Mouse (Mus musculus) mature B cell (primary cell): Measurements from ENCODE around the gene Flnb.

Experiments
- in situ Hi-C: fragments of 300-500 bp; cut with MboI; formaldehyde crosslinking; loops from 2 replicates; pipeline ENCODE4 v1.14.3; 2019

Flnb gene

GRCm38 (mm10) chr14:7817770-7818462 is at the start of gene Flnb:
Flnb (plus strand) TSS chr14:7817957.
- in situ Hi-C loops: no loop called here

GRCm38 (mm10) chr14:7773714-7774389 is 43.9 kb upstream of the Flnb start:
- in situ Hi-C loops: no loop called here

DNA sequence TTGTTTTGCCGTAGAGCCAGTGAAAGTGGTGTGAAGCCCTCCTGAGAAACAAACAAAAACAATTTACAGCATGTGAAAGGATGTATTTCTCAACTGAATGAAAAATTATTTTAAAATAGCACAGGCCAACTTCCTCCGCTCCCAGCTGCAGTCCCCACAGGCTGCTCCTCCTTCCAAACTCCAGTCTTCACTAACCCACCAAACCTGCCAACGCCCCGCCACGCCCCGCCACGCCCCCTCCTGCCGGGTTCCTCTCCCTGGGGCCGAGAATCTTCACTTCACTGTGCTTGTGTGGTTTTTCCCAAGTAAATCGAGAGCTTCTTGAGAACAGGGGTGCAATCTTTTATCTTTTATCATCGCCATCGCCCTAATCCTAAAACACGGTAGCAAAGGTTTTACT is 31.7 kb upstream of the Flnb start:
- in situ Hi-C loops: no loop called here

DNA sequence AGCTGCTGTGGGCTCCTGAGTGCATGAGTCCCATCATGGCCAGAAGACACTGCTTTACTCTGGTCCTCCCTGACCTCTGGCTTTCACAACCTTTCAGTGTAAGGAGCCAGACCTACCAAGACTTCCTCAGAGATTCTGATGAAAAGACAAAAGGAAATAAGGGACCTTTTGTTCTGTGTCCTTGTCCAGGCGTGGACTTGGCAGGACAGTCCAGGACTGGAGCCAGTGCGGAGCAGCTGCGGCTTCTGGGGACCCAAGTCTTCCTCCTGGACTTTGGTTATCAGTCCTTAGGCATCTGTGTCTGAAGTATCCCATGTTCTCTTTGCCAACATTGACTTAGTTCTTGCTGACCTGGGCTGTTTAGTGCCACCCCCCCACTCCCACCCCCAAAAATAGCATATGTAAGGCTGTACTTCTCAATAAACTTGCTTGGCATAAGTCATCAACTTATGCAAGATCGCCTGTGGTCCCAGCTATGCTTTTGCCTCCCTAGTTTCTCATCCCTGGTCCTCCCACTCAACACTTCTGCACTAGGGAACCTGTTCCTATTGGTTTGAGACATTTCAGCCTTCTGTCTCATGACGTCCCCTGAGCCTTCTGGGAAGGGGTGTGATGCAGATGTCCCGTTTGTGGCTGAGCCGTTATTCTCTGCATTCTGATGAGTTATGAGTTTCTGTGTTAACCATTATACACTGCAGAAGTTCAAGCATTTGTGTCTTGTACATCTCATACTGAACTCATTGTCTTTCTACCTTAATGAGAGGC is 28.3 kb upstream of the Flnb start:
- in situ Hi-C loops: no loop called here

DNA sequence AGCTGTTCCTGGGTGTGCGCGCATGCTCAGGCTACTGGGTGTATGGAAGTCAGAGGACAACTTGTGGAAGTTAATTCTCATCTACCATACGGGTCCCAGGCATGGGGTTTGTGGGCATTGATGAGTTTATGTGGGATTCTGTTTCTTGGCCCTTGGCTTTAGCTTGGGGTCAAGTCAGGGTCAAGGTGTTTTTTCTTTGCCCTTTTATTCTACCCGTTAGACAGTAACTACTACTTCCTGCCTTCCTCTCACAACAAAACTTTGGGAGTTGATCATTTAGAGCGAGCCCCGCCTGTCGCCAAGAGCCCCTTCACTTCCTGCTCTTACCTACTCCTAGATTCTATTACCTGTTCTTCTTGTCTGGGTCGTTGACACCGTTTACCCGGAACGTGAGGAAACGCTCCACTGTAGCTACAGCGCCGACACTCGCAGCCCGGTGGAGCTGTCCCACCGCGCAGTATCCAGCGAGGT is 26.7 kb upstream of the Flnb start:
- in situ Hi-C loops: no loop called here

- in situ Hi-C loops: no loop called here
These were observed 26.1 kb upstream of the Flnb start, which contains the start of gene Gm26661 for GRCm38 (mm10) chr14:7791532-7792159. Gm26661 (plus strand) TSS chr14:7791587.

- in situ Hi-C loops: no loop called here
These were observed 21.8 kb upstream of the Flnb start for GRCm38 (mm10) chr14:7795961-7796360.

- in situ Hi-C loops: no loop called here
These were observed 17.1 kb upstream of the Flnb start for GRCm38 (mm10) chr14:7800611-7801010.

- in situ Hi-C loops: no loop called here
These were observed 15.9 kb upstream of the Flnb start for GRCm38 (mm10) chr14:7801831-7802230.

GRCm38 (mm10) chr14:7803874-7804557 is 13.7 kb upstream of the Flnb start:
- in situ Hi-C loops: no loop called here

- in situ Hi-C loops: no loop called here
These were observed 13.2 kb upstream of the Flnb start for GRCm38 (mm10) chr14:7804558-7804905.

GRCm38 (mm10) chr14:7807711-7808110 is 10.0 kb upstream of the Flnb start:
- in situ Hi-C loops: no loop called here

DNA sequence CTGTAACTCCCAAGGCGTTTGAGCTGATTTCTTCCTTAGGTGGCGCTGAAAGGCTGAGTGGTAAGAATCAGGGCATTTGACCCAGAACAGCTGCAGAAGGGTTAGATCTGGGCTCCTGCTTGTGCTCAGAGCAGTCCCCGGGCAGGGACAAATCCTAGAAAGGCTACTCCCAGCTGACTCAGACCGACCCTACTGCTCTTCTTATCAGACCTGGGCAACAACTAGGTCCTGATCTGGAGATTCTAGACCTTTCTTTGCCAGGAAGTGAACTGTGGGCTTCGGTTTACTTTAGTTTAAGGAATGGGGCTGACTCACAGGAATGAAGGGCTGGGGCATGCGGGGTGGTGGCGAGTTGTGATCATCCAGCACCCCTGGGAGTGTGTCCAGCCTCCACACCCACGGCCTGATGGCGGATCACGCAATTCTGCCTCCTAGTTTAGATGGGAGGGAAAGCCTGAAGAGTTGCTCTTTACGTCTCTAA is 9.2 kb upstream of the Flnb start:
- in situ Hi-C loops: no loop called here

GRCm38 (mm10) chr14:7809043-7809955 is 8.5 kb upstream of the Flnb start:
- in situ Hi-C loops: no loop called here

GRCm38 (mm10) chr14:7818463-7819121 is 835 bp downstream of the Flnb start:
- in situ Hi-C loops: no loop called here

- in situ Hi-C loops: no loop called here
These were observed 1.7 kb downstream of the Flnb start for GRCm38 (mm10) chr14:7819446-7819845.

DNA sequence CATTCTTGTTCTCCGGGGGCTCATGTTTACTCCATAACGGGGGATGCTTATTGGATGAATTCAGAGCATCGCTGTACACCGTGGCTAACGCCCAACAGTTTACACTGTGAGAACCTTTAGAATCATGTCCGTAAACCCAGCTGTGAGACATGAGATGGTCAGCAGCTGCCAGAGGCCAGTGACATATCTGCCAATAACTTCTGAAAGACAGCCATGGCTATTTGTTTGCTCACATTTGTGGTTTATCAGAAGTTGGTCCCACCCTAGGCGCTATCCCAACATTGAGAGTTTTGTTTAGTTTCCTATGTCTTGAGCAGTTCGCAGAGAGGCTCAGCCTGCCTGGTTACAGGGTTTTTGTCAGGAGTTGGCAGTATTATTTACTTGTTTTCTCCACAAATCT is 3.6 kb downstream of the Flnb start:
- in situ Hi-C loops: no loop called here

DNA sequence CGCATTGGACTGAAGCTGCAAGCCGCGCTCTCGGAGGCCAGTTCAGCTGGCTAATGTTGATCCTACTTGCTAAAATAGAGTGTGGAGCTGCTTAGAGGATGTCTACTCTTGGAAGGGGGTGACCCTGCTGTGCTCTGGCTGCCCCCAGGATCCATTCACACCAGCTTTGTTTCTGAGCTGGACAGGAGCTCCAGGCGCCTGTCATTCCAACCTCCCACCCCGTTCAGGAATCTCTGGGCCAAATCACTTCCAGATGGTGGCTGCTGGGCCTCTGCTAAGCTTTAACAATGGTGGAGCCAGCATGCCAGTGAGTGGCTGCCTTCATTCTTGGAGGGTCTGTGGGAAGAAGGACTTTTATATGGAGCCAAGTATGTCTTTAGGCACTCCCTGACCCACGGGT is 4.9 kb downstream of the Flnb start:
- in situ Hi-C loops: no loop called here

DNA sequence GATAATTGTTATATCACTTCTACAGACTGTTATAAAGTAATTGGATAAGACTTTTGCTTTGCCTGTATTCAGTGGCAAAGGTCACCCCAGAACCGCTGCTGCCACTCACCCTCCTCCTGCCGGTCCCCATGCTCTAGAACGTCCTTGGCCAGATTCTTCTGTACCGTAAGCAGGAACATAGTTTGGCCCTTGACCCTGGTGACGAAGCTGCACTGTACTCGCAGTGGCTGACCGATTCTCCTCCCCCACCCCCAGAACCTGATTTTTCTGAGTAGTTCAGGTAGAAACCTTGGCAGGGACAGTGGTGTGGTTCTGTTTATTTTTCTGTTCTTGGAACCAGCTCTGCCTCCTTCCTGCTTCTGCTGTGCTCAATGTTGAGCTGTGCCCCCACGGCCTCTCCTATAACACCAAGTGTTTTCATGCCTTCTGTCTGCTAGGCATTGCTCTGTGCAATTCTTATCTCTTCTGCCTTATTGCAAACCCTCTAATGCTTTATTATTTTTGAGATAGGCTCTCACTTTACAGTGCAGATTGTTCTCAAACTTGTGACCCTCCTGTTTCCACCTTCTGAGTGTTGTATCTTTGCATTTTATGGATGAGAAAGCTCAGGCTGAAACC is 7.0 kb downstream of the Flnb start:
- in situ Hi-C loops: no loop called here
